Mouse (Mus musculus) bone marrow macrophage, adult 2 months (primary cell): ENCODE results near the gene Carmil3.

Source experiments
- CTCF ChIP-seq: IDR thresholded peaks from 2 replicates; pipeline ENCODE4 v1.5.1; 2012; ENCODE audit warnings: low read depth, mild to moderate bottlenecking, low read length, moderate library complexity
- POLR2A ChIP-seq: IDR thresholded peaks from 2 replicates; pipeline ENCODE4 v1.6.1; 2012; ENCODE audit warnings: mild to moderate bottlenecking, low read depth, low read length, borderline replicate concordance

GRCm38 (mm10) chr14:55479629-55480028 lies 10.8 kb upstream of the Carmil3 start:
- TF ChIP-seq CTCF = no peak
- no peak for TF ChIP-seq POLR2A
